Mouse (Mus musculus) kidney, postnatal 0 days (tissue): ENCODE data around the gene Btc. TPM values are rescaled to one million over a fixed set of nuclear protein-coding genes. Genes with fewer than 3 reads are reported as not detected.

Experiments
- ATAC-seq: fragments of 200-750 bp; cut with Nextera tagmentation; replicated peaks from 2 replicates; pipeline ENCODE4 v1.8.0; 2017; ENCODE audit warnings: low read depth, moderate number of reproducible peaks, moderate TSS enrichment, moderate library complexity; ENCODE audit not compliant: low FRiP score
- DNase-seq: peaks from one replicate; pipeline ENCODE4 v3.0.0-alpha.2; 2016; ENCODE audit warnings: low spot score
- H3K27ac ChIP-seq: fragments of 300-500 bp; sonication (generic); 2 replicates; pipeline ENCODE4 v1.5.1; 2014; ENCODE audit warnings: mild to moderate bottlenecking
- H3K27me3 ChIP-seq: fragments of 300-500 bp; sonication (generic); 2 replicates; pipeline ENCODE4 v1.6.1; 2014; ENCODE audit warnings: low read length, mixed read lengths; ENCODE audit not compliant: insufficient read depth
- H3K36me3 ChIP-seq: fragments of 300-500 bp; sonication (generic); 2 replicates; pipeline ENCODE4 v1.6.1; 2014; ENCODE audit warnings: low read length, mixed read lengths; ENCODE audit not compliant: insufficient read depth
- H3K4me1 ChIP-seq: fragments of 300-500 bp; sonication (generic); replicated peaks from 2 replicates; pipeline ENCODE4 v1.6.1; 2014; ENCODE audit warnings: antibody characterized with exemption, low read length, mixed read lengths; ENCODE audit not compliant: insufficient read depth
- H3K4me2 ChIP-seq: fragments of 300-500 bp; sonication (generic); 2 replicates; pipeline ENCODE4 v1.6.1; 2014; ENCODE audit warnings: mild to moderate bottlenecking, low read length, moderate library complexity, mixed read lengths
- H3K4me3 ChIP-seq: fragments of 300-500 bp; sonication (generic); replicated peaks from 2 replicates; pipeline ENCODE4 v1.5.1; 2014; ENCODE audit warnings: low read depth, low read length
- H3K9ac ChIP-seq: fragments of 300-500 bp; sonication (generic); 2 replicates; pipeline ENCODE4 v1.6.1; 2014; ENCODE audit warnings: low read depth, low read length
- H3K9me3 ChIP-seq: fragments of 300-500 bp; sonication (generic); replicated peaks from 2 replicates; pipeline ENCODE4 v1.6.1; 2016; ENCODE audit warnings: low read length, inconsistent platforms, mixed read lengths
- CTCF ChIP-seq: IDR thresholded peaks from 2 replicates; pipeline ENCODE4 v1.5.1; 2016; ENCODE audit warnings: antibody characterized with exemption, low read depth, mild to moderate bottlenecking, moderate library complexity
- WGBS: fragments of 180-500 bp; shearing (Covaris S2); extraction: QIAGEN DNeasy Blood & Tissue Kit; methylation state at CpG from one replicate; pipeline ENCODE4 v1.1.7; 2014; 5-methylcytosine and 5-hydroxymethylcytosine counted together
- polyA plus RNA-seq: library from polyadenylated mRNA; unstranded; fragments of >200 nt; fragmentation: Nextera tagmentation; extraction: Ambion mirVana; gene quantifications from 2 replicates; pipeline ENCODE4 v1.2.1, GENCODE M21; 2015

Gene Btc
- polyA plus RNA-seq, 1 experiment from 2014 or later: 21.4 TPM

GRCm38 (mm10) chr5:91332079-91332865, 70.5 kb downstream of the Btc start:
- ATAC-seq (no peak), DNase-seq (peak; percentile 27)
- Histone ChIP-seq H3K4me2 (no peak overlapping the region), H3K27me3 (no peaks in the 10 kb centered on the region), H3K9me3 (no peaks in the 10 kb centered on the region), H3K4me3 (no peak overlapping the region), H3K36me3 (no peaks in the 10 kb centered on the region), H3K27ac (no peak overlapping the region), H3K4me1 (no peaks in the 10 kb centered on the region), H3K9ac (no peak overlapping the region)
- WGBS: 57% methylated on average over 4 of the region's 4 CpGs
- no peak for TF ChIP-seq CTCF

GRCm38 (mm10) chr5:91321840-91322239, 81.0 kb downstream of the Btc start:
- no peaks in the 10 kb centered on the region for H3K27me3 ChIP-seq
- no peaks in the 10 kb centered on the region for H3K9me3 ChIP-seq
- no peak overlapping the region for H3K27ac ChIP-seq
- no peak for ATAC-seq
- DNase-seq: no peak
- H3K4me1 ChIP-seq: no peaks in the 10 kb centered on the region
- no peak overlapping the region for H3K4me2 ChIP-seq
- WGBS: 48% methylated on average over 1 of the region's 1 CpGs
- no peak for TF ChIP-seq CTCF
- H3K9ac ChIP-seq: no peak overlapping the region
- no peak overlapping the region for H3K4me3 ChIP-seq
- H3K36me3 ChIP-seq: no peaks in the 10 kb centered on the region

GRCm38 (mm10) chr5:91320348-91320747, 82.4 kb downstream of the Btc start:
- no peak for TF ChIP-seq CTCF
- H3K9me3 ChIP-seq: no peaks in the 10 kb centered on the region
- DNase-seq: no peak
- no peak overlapping the region for H3K27ac ChIP-seq
- H3K27me3 ChIP-seq: no peaks in the 10 kb centered on the region
- no peak overlapping the region for H3K9ac ChIP-seq
- H3K36me3 ChIP-seq: no peaks in the 10 kb centered on the region
- H3K4me2 ChIP-seq: no peak overlapping the region
- H3K4me3 ChIP-seq: no peak overlapping the region
- no peak for ATAC-seq
- H3K4me1 ChIP-seq: no peaks in the 10 kb centered on the region
- 84% methylated on average over 4 of the region's 4 CpGs for WGBS

- DNase-seq (no peak), ATAC-seq (no peak)
- Histone ChIP-seq H3K27ac (no peak overlapping the region), H3K9ac (no peak overlapping the region), H3K27me3 (no peaks in the 10 kb centered on the region), H3K4me3 (no peak overlapping the region), H3K4me1 (no peaks in the 10 kb centered on the region), H3K36me3 (no peaks in the 10 kb centered on the region), H3K9me3 (no peaks in the 10 kb centered on the region), H3K4me2 (no peak overlapping the region)
- 73% methylated on average over 4 of the region's 4 CpGs for WGBS
- TF ChIP-seq CTCF: no peak
These were observed 88.8 kb downstream of the Btc start for GRCm38 (mm10) chr5:91313971-91314370.

- Histone ChIP-seq H3K9me3 (no peaks in the 10 kb centered on the region), H3K9ac (no peak overlapping the region), H3K36me3 (no peaks in the 10 kb centered on the region), H3K4me1 (no peaks in the 10 kb centered on the region), H3K27ac (no peak overlapping the region), H3K27me3 (no peaks in the 10 kb centered on the region), H3K4me2 (no peak overlapping the region), H3K4me3 (no peak overlapping the region)
- ATAC-seq (no peak), DNase-seq (no peak)
- WGBS: 42% methylated on average over 4 of the region's 4 CpGs
- no peak for TF ChIP-seq CTCF
These were observed 91.0 kb downstream of the Btc start for GRCm38 (mm10) chr5:91311767-91312166.

- no peak for TF ChIP-seq CTCF
- Histone ChIP-seq H3K27ac (no peak overlapping the region), H3K9me3 (no peaks in the 10 kb centered on the region), H3K27me3 (no peaks in the 10 kb centered on the region), H3K9ac (no peak overlapping the region), H3K4me1 (no peaks in the 10 kb centered on the region), H3K4me2 (no peak overlapping the region), H3K36me3 (no peaks in the 10 kb centered on the region), H3K4me3 (no peak overlapping the region)
- DNase-seq: no peak
- ATAC-seq: no peak
- 51% methylated on average over 7 of the region's 7 CpGs for WGBS
These were observed 94.2 kb downstream of the Btc start for GRCm38 (mm10) chr5:91308576-91308975.

GRCm38 (mm10) chr5:91307907-91308306, 94.9 kb downstream of the Btc start:
- peak; percentile 89 for TF ChIP-seq CTCF
- no peak for ATAC-seq

More at GRCm38 (mm10) chr5:91307907-91308306, 94.9 kb downstream of the Btc start:
- no peaks in the 10 kb centered on the region for H3K4me1 ChIP-seq
- peak; percentile 73 for DNase-seq
- no peak overlapping the region for H3K9ac ChIP-seq
- H3K27ac ChIP-seq: no peak overlapping the region
- H3K9me3 ChIP-seq: no peaks in the 10 kb centered on the region
- no peak overlapping the region for H3K4me3 ChIP-seq
- no peaks in the 10 kb centered on the region for H3K27me3 ChIP-seq
- no peak overlapping the region for H3K4me2 ChIP-seq
- no peaks in the 10 kb centered on the region for H3K36me3 ChIP-seq
- WGBS: 6% methylated on average over 1 of the region's 1 CpGs

Other genes with a start within 250 kb of the Btc start
- gene Parm1, start 114.6 kb upstream of the Btc start, polyA plus RNA-seq: 8.5 and 9.4 TPM in 2 replicates